ENCODE assay signal across 19 mouse cellular contexts in the genomic region with DNA sequence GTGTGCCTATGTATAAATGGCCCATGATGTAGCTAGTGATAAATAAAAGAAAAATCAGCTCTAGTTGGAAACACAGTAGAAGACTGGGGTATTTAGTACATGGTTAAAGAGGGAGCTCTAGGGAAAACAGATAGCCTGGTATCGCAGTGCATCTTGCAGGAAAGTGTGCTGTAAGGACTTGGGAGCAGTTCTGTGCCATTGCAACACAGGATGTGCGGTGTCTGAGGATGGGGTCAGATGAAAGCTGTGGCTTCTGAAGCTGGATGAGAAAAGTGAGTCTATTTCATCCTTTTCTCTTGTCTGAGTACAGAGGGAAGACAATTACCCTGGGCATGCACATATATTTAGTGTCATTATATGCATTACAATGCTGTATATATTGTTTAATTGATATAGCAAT.
DNase-seq lines count a peak whose midpoint lies in the region; ATAC-seq lines count a peak whose summit lies in the region.
"Had no signal": no experiment of that assay in that cellular context is flagged by ENCODE, and none has a peak within 500 bp of the region (broad histone marks: within the 10 kb centered on the region; RNA-seq: fewer than 3 reads in every experiment).

No protein-coding gene starts in this region.

- peak; percentile 75 for DNase-seq in 416B (ENCODE audit: low read depth)
- no peak for DNase-seq in kidney, adult 11 months
- DNase-seq in kidney, postnatal 4 days = no peak
- DNase-seq: adrenal gland, adult 8-10 months; adrenal gland, postnatal 14 days; adrenal gland, postnatal 36 days; B cell, adult 2 months; cerebellum, adult 11-12 months; cerebellum, adult 2 months; cerebellum, adult 9-10 months; cerebellum, postnatal 10 days; cerebellum, postnatal 25 days had no signal

- ATAC-seq in granulocyte monocyte progenitor cell, adult 5-6 weeks (replicated peaks; ENCODE audit: poor library complexity, severe bottlenecking) = peak; percentile 94
- peak; percentile 78 for ATAC-seq in megakaryocyte progenitor cell, adult 5-6 weeks (replicated peaks; ENCODE audit: poor library complexity)
- ATAC-seq: activated CD4-positive, CD25-positive, alpha-beta regulatory T cell, adult 4 months; CD4-positive, CD25-positive, alpha-beta regulatory T cell, adult 4 months; forebrain, embryonic 13.5 days; forebrain, embryonic 16.5 days; Patski had no signal
